Mouse (Mus musculus): ENCODE results near the gene Mettl16. TPM values are rescaled to one million over a fixed set of nuclear protein-coding genes. Genes with fewer than 3 reads are reported as not detected.

Gene Mettl16
- polyA plus RNA-seq, 1 experiment from 2014 or later, result 52.9 TPM

DNA sequence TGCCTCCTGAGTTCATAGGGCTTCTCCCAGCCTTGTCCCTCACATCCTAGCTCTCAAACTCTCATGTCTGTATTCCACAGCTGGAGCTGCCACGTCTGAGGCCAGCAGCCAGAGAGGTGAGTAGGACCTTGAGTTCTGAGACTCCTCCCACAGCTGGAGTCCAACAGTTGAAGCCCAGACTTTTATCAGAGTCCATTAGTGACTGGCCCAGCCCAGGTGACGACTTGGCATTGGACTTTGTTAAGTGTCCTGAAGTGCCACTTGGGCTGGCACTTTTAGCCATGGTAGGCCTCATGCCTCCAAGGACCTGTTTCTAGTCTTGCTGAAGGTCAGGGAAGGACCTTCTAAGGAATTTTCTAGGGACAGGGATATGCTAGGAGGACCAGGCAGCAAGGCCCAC is 14.0 kb upstream of the Mettl16 start:
- Histone ChIP-seq H3K27ac (peak overlapping the region; percentile 67), H3K36me3 (no peaks in the 10 kb centered on the region), H3K4me1 (0 out of 2 replicates have a peak, but pooled peaks cover 8% of the 10 kb centered on the region), H3K27me3 (ENCODE audit: insufficient read depth, poor library complexity, severe bottlenecking) (no peaks in the 10 kb centered on the region), H3K4me3 (no peak overlapping the region), H3K9me3 (no peaks in the 10 kb centered on the region)
- DNase-seq (ENCODE audit: low spot score), result no peak
- WGBS, result 38% methylated on average over 2 of the region's 2 CpGs

- Histone ChIP-seq H3K9me3 (no peaks in the 10 kb centered on the region), H3K36me3 (no peaks in the 10 kb centered on the region), H3K4me3 (no peak overlapping the region), H3K4me1 (0 out of 2 replicates have a peak, but pooled peaks cover 7% of the 10 kb centered on the region), H3K27ac (no peak overlapping the region), H3K27me3 (ENCODE audit: insufficient read depth, poor library complexity, severe bottlenecking) (no peaks in the 10 kb centered on the region)
- 68% methylated on average over 12 of the region's 12 CpGs for WGBS
- DNase-seq (ENCODE audit: low spot score), result no peak
Observed at GRCm38 (mm10) chr11:74761011-74761705, 9.5 kb upstream of the Mettl16 start.

- no peaks in the 10 kb centered on the region for H3K27me3 ChIP-seq (ENCODE audit: insufficient read depth, poor library complexity, severe bottlenecking)
- 77% methylated on average over 10 of the region's 10 CpGs for WGBS
Observed at GRCm38 (mm10) chr11:74763960-74764625, 6.5 kb upstream of the Mettl16 start.

GRCm38 (mm10) chr11:74767469-74767868 is 3.2 kb upstream of the Mettl16 start:
- no peaks in the 10 kb centered on the region for H3K27me3 ChIP-seq (ENCODE audit: insufficient read depth, poor library complexity, severe bottlenecking)
- no peak for DNase-seq (ENCODE audit: low spot score)
- H3K27ac ChIP-seq, result 0 out of 2 replicates have a peak overlapping the region, but pooled peaks have one; percentile 5
- no peaks in the 10 kb centered on the region for H3K36me3 ChIP-seq
- H3K4me1 ChIP-seq, result peaks cover 16% of the 10 kb centered on the region
- no peaks in the 10 kb centered on the region for H3K9me3 ChIP-seq
- no peak overlapping the region for H3K4me3 ChIP-seq
- 72% methylated on average over 4 of the region's 4 CpGs for WGBS

More at GRCm38 (mm10) chr11:74763960-74764625, 6.5 kb upstream of the Mettl16 start:
- Histone ChIP-seq H3K36me3 (no peaks in the 10 kb centered on the region), H3K4me1 (peaks cover 5% of the 10 kb centered on the region; the same call in 1 of the 2 replicates), H3K9me3 (no peaks in the 10 kb centered on the region), H3K27ac (no peak overlapping the region), H3K4me3 (no peak overlapping the region)
- DNase-seq (ENCODE audit: low spot score), result no peak

- no peak for DNase-seq (ENCODE audit: low spot score)
- Histone ChIP-seq H3K4me3 (no peak overlapping the region), H3K4me1 (peaks cover 16% of the 10 kb centered on the region), H3K27ac (no peak overlapping the region), H3K27me3 (ENCODE audit: insufficient read depth, poor library complexity, severe bottlenecking) (no peaks in the 10 kb centered on the region), H3K9me3 (no peaks in the 10 kb centered on the region), H3K36me3 (no peaks in the 10 kb centered on the region)
- 32% methylated on average over 6 of the region's 6 CpGs for WGBS
Observed at GRCm38 (mm10) chr11:74768045-74768444, 2.6 kb upstream of the Mettl16 start.

GRCm38 (mm10) chr11:74770037-74770436 is 593 bp upstream of the Mettl16 start:
- H3K4me1 ChIP-seq, result peaks cover 16% of the 10 kb centered on the region
- peak overlapping the region; percentile 96 for H3K27ac ChIP-seq
- no peak for DNase-seq (ENCODE audit: low spot score)
- 79% methylated on average over 9 of the region's 9 CpGs for WGBS
- H3K9me3 ChIP-seq, result no peaks in the 10 kb centered on the region
- H3K36me3 ChIP-seq, result peaks cover 19% of the 10 kb centered on the region
- H3K4me3 ChIP-seq, result peak overlapping the region; percentile 92
- no peaks in the 10 kb centered on the region for H3K27me3 ChIP-seq (ENCODE audit: insufficient read depth, poor library complexity, severe bottlenecking)

GRCm38 (mm10) chr11:74771234-74771633 is 604 bp downstream of the Mettl16 start:
- peak overlapping the region; percentile 92 for H3K4me3 ChIP-seq
- H3K36me3 ChIP-seq, result peaks cover 31% of the 10 kb centered on the region
- H3K27ac ChIP-seq, result peak overlapping the region; percentile 96
- peaks cover 16% of the 10 kb centered on the region for H3K4me1 ChIP-seq
- no peaks in the 10 kb centered on the region for H3K9me3 ChIP-seq
- no peak for DNase-seq (ENCODE audit: low spot score)
- H3K27me3 ChIP-seq (ENCODE audit: insufficient read depth, poor library complexity, severe bottlenecking), result no peaks in the 10 kb centered on the region
- WGBS, result 12% methylated on average over 8 of the region's 8 CpGs

DNA sequence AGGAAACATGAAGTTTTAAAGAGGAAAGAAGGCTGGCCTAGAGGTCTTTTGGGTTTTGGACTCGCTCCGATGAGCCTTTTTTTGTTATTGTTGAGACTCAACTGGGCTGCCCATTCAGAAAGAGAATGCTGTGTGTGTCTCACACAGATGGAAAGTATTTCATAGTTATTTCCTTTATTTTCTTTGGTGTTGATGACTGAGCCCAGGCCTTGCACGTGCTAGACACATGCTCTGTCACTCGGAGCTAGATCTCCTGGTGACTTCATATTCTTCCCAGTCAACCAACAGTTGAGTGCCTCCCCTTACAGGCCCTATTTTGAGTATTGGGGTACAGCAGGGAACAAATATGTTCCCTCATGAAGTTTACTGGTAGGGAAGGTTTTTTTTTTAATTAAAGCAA is 1.0 kb downstream of the Mettl16 start:
- Histone ChIP-seq H3K27me3 (ENCODE audit: insufficient read depth, poor library complexity, severe bottlenecking) (no peaks in the 10 kb centered on the region), H3K4me3 (peak overlapping the region; percentile 92), H3K4me1 (peaks cover 16% of the 10 kb centered on the region), H3K36me3 (peaks cover 32% of the 10 kb centered on the region), H3K27ac (peak overlapping the region; percentile 96; the same call in 1 of the 2 replicates), H3K9me3 (no peaks in the 10 kb centered on the region)
- 60% methylated on average over 4 of the region's 4 CpGs for WGBS
- no peak for DNase-seq (ENCODE audit: low spot score)

DNA sequence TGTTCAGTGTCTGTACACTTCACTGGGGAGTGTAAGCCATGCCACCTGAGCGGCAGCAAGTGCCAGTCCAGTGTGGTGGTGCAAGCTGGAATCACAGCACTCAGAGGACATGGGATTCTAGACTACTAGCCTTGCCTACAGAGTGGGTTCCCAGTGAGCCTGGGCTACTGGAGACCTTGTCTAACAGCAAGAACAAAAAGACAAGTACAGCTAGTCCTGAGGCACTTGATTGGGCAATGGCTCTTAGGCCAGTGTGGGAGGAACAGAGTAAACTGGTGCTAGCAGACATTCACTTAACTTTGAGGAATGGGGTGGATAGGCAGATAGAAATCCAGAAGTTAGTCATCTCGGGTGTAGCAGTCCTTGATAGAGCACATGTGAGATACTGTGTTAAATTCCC is 1.8 kb downstream of the Mettl16 start:
- WGBS, result 84% methylated on average over 2 of the region's 2 CpGs
- no peak for DNase-seq (ENCODE audit: low spot score)
- Histone ChIP-seq H3K4me1 (peaks cover 11% of the 10 kb centered on the region), H3K4me3 (no peak overlapping the region), H3K36me3 (peaks cover 39% of the 10 kb centered on the region), H3K27ac (no peak overlapping the region), H3K9me3 (no peaks in the 10 kb centered on the region), H3K27me3 (ENCODE audit: insufficient read depth, poor library complexity, severe bottlenecking) (no peaks in the 10 kb centered on the region)

DNA sequence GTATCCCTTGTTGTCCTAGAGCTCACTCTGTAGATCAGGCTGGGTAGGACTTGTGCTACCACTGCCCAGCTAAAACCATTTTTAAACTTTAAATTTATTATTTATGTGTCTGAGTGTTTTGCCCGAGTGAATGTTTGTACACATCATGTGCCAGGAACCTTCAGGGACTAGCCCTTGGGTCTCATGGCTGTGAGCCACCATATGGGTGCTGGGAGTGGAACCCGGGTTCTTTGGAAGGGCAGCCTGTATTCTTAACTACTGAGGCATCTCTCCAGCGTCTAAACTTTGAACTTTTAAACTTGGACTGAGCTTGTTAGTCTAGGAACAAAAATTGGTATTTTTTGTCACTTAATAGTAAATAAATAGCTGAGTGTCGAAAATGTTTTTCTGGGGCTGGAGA is 22.2 kb downstream of the Mettl16 start:
- no peak overlapping the region for H3K4me3 ChIP-seq
- no peak for DNase-seq (ENCODE audit: low spot score)
- H3K4me1 ChIP-seq, result no peaks in the 10 kb centered on the region
- 92% methylated on average over 4 of the region's 4 CpGs for WGBS
- H3K27ac ChIP-seq, result no peak overlapping the region
- H3K36me3 ChIP-seq, result peaks cover 90% of the 10 kb centered on the region
- H3K9me3 ChIP-seq, result no peaks in the 10 kb centered on the region
- H3K27me3 ChIP-seq (ENCODE audit: insufficient read depth, poor library complexity, severe bottlenecking), result no peaks in the 10 kb centered on the region

GRCm38 (mm10) chr11:74800658-74801057 is 30.0 kb downstream of the Mettl16 start:
- no peak overlapping the region for H3K4me3 ChIP-seq
- no peaks in the 10 kb centered on the region for H3K9me3 ChIP-seq
- no peak for DNase-seq (ENCODE audit: low spot score)
- H3K27ac ChIP-seq, result no peak overlapping the region
- no peaks in the 10 kb centered on the region for H3K27me3 ChIP-seq (ENCODE audit: insufficient read depth, poor library complexity, severe bottlenecking)
- WGBS, result 90% methylated on average over 4 of the region's 4 CpGs
- peaks cover 55% of the 10 kb centered on the region for H3K36me3 ChIP-seq
- H3K4me1 ChIP-seq, result no peaks in the 10 kb centered on the region

DNA sequence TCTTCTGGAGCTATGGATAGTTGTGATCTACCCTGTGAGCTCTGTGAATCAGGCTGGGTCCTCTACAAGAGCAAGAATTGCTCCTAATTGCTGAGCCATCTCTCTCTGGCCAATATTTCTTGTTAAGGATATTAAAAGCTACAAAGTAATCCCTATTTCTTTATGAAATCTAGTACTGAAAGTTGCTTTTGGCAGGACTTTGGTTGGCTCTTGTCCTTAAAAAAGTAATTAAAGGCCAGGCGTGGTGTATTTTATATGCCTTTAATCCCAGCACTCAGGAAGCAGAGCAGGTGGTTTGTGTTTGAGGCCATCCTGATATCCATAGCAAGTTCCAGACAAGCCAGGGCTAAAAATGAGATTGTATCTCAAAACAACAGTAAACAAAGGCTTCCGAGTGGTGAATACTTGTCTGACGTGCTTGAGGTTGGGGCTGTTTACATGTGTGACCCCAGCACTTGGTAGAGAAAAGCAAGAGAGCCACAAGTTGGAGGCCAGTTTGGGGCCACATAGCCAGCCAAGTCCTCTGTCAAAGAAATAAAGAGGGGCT is 33.5 kb downstream of the Mettl16 start:
- no peak overlapping the region for H3K4me3 ChIP-seq
- WGBS, result 86% methylated on average over 3 of the region's 3 CpGs
- peaks cover 59% of the 10 kb centered on the region for H3K36me3 ChIP-seq

GRCm38 (mm10) chr11:74807246-74807882 is 36.7 kb downstream of the Mettl16 start:
- H3K4me3 ChIP-seq, result no peak overlapping the region
- H3K36me3 ChIP-seq, result peaks cover 58% of the 10 kb centered on the region
- no peak for DNase-seq (ENCODE audit: low spot score)
- no peaks in the 10 kb centered on the region for H3K9me3 ChIP-seq
- H3K27me3 ChIP-seq (ENCODE audit: insufficient read depth, poor library complexity, severe bottlenecking), result no peaks in the 10 kb centered on the region
- H3K27ac ChIP-seq, result no peak overlapping the region
- peaks cover 8% of the 10 kb centered on the region for H3K4me1 ChIP-seq
- WGBS, result 88% methylated on average over 6 of the region's 6 CpGs

More for the DNA sequence above, 33.5 kb downstream of the Mettl16 start:
- no peaks in the 10 kb centered on the region for H3K4me1 ChIP-seq
- H3K9me3 ChIP-seq, result no peaks in the 10 kb centered on the region
- H3K27me3 ChIP-seq (ENCODE audit: insufficient read depth, poor library complexity, severe bottlenecking), result no peaks in the 10 kb centered on the region
- no peak for DNase-seq (ENCODE audit: low spot score)
- no peak overlapping the region for H3K27ac ChIP-seq
